Mouse (Mus musculus): ENCODE measurements around the gene Exosc9. TPM values are rescaled to one million over a fixed set of nuclear protein-coding genes. Genes with fewer than 3 reads are reported as not detected.
A peak's percentile ranks its signal among the peaks of the same experiment; 100 is the strongest.

The Exosc9 gene
- total RNA-seq, 1 experiment, result 39.7 TPM

DNA sequence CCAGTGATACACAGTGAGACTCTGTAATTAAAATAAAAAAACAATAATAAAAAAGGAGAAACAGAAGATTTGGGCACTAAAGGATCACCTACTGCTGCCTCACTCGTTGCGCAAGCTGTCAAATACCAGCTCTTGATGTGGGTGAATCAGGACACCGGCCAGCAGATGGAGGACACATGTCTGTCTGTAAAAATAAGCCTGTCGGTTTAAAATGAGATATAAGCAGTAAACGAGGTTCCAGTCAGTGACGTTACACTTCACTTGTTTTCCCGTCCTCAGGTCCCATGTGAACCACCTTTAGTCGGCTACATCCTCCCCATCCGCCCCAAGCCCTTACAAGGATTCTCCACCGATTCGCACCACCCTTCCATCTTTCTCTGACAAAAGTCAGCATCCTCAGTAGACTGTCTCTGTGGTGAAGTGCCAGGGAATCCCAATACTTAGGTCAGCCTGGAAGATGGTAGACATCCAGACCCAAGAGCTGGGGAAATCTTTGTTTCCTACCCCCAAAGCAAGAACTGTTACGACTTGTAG, 488 bp upstream of the Exosc9 start:
- H3K27ac ChIP-seq (ENCODE audit: insufficient read depth, low read depth, low read length, poor library complexity, severe bottlenecking), result no peak overlapping the region
- H3K9me3 ChIP-seq (ENCODE audit: control insufficient read depth, insufficient read depth, low read depth, low read length), result no peaks in the 10 kb centered on the region
- in situ Hi-C loops (cut with MboI; ENCODE audit: low sequenced_read_pairs in 2 of 2, unreplicated experiment in 2 of 2), result no loop called here
- H3K4me3 ChIP-seq (ENCODE audit: insufficient read depth in 1 of 2, low read depth in 1 of 2, low read length in 2 of 2, poor library complexity in 1 of 2, severe bottlenecking in 1 of 2), result peak overlapping the region; percentile 4 to 91; a peak in 3 of 4 replicates
- DNase-seq (ENCODE audit: low read depth, low spot score), result no peak
- H3K36me3 ChIP-seq (ENCODE audit: control insufficient read depth, insufficient read depth, low read length, poor library complexity, severe bottlenecking), result peaks cover 6% of the 10 kb centered on the region
- no peak overlapping the region for H3K9ac ChIP-seq (ENCODE audit: insufficient read depth, low read depth, low read length, poor library complexity, severe bottlenecking)
- H3K4me1 ChIP-seq (ENCODE audit: control insufficient read depth in 2 of 2, insufficient read depth in 2 of 2, low read length in 2 of 2, poor library complexity in 1 of 2), result peaks cover 0 to 3% of the 10 kb centered on the region in 2 experiments; a peak in 1 of 4 replicates
- no peak for TF ChIP-seq ZC3H11A (IDR thresholded peaks at IDR 0.05; ENCODE audit: borderline replicate concordance, low read depth, low read length)
- TF ChIP-seq HCFC1 (IDR thresholded peaks at IDR 0.05; ENCODE audit: borderline replicate concordance, insufficient read depth, low read length), result no peak
- TF ChIP-seq ZNF384 (IDR thresholded peaks at IDR 0.05; ENCODE audit: low read depth, low read length), result no peak

DNA sequence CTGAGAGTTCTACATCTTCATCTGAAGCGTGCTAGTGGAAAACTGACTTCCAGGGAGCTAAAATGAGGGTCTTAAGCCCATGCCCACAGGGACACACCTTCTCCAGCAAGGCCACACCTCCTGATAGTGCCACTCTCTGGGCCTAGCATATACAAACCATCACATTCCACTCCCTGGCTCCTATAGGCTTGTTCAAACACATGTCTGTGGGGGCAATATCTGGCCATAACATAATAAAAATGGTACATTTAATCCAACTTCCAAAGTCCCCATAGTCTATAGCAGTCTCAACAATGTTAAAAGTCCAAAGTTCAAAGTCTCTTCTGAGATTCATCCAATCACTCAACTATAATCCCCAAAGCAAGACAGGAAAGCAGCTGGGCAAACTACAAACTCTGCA, 5.2 kb downstream of the Exosc9 start:
- TF ChIP-seq MAFK (IDR thresholded peaks at IDR 0.05; ENCODE audit: insufficient read depth, low read depth, low read length) (no peak), ZC3H11A (IDR thresholded peaks at IDR 0.05; ENCODE audit: borderline replicate concordance, low read depth, low read length) (no peak), ZNF384 (IDR thresholded peaks at IDR 0.05; ENCODE audit: low read depth, low read length) (no peak), CHD2 (IDR thresholded peaks at IDR 0.05; ENCODE audit: low read depth, low read length) (no peak), HCFC1 (IDR thresholded peaks at IDR 0.05; ENCODE audit: borderline replicate concordance, insufficient read depth, low read length) (no peak)

DNA sequence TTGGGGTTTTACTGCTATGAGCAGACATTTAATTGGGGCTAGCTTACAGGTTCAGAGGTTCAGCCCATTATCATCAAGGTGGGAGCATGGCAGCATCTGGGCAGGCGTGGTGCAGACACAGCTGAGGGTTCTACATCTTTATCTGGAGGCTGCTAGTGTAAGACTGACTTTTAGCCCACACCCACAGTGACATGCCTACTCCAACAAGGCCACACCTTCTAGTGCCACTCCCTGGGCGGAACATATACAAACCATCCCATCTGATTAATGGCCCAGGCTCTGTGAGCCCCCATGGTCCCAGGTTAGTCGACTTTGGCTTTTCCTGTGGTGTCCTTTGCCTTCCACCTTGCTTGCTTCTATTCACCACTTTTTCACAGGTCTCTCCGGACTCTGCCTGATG, 7.2 kb downstream of the Exosc9 start:
- no peak for TF ChIP-seq HCFC1 (IDR thresholded peaks at IDR 0.05; ENCODE audit: borderline replicate concordance, insufficient read depth, low read length)
- no peak for TF ChIP-seq ZNF384 (IDR thresholded peaks at IDR 0.05; ENCODE audit: low read depth, low read length)
- no peak for TF ChIP-seq CHD2 (IDR thresholded peaks at IDR 0.05; ENCODE audit: low read depth, low read length)
- no peak for TF ChIP-seq ZC3H11A (IDR thresholded peaks at IDR 0.05; ENCODE audit: borderline replicate concordance, low read depth, low read length)
- TF ChIP-seq MAFK (IDR thresholded peaks at IDR 0.05; ENCODE audit: insufficient read depth, low read depth, low read length), result no peak
- H3K27ac ChIP-seq (ENCODE audit: insufficient read depth, low read depth, low read length, poor library complexity, severe bottlenecking), result no peak overlapping the region
- H3K36me3 ChIP-seq (ENCODE audit: control insufficient read depth, insufficient read depth, low read length, poor library complexity, severe bottlenecking), result peaks cover 22% of the 10 kb centered on the region
- H3K4me3 ChIP-seq (ENCODE audit: insufficient read depth in 1 of 2, low read depth in 1 of 2, low read length in 2 of 2, poor library complexity in 1 of 2, severe bottlenecking in 1 of 2), result no peak overlapping the region
- no peak overlapping the region for H3K9ac ChIP-seq (ENCODE audit: insufficient read depth, low read depth, low read length, poor library complexity, severe bottlenecking)
- no peak for DNase-seq (ENCODE audit: low read depth, low spot score)
- no peaks in the 10 kb centered on the region for H3K4me1 ChIP-seq (ENCODE audit: control insufficient read depth in 2 of 2, insufficient read depth in 2 of 2, low read length in 2 of 2, poor library complexity in 1 of 2)
- in situ Hi-C loops (cut with MboI; ENCODE audit: low sequenced_read_pairs in 2 of 2, unreplicated experiment in 2 of 2), result no loop called here
- no peaks in the 10 kb centered on the region for H3K9me3 ChIP-seq (ENCODE audit: control insufficient read depth, insufficient read depth, low read depth, low read length)

More for the DNA sequence above, 5.2 kb downstream of the Exosc9 start:
- H3K4me1 ChIP-seq (ENCODE audit: control insufficient read depth in 2 of 2, insufficient read depth in 2 of 2, low read length in 2 of 2, poor library complexity in 1 of 2), result no peaks in the 10 kb centered on the region
- no peak overlapping the region for H3K4me3 ChIP-seq (ENCODE audit: insufficient read depth in 1 of 2, low read depth in 1 of 2, low read length in 2 of 2, poor library complexity in 1 of 2, severe bottlenecking in 1 of 2)
- no peak for DNase-seq (ENCODE audit: low read depth, low spot score)
- in situ Hi-C loops (cut with MboI; ENCODE audit: low sequenced_read_pairs in 2 of 2, unreplicated experiment in 2 of 2), result no loop called here
- H3K36me3 ChIP-seq (ENCODE audit: control insufficient read depth, insufficient read depth, low read length, poor library complexity, severe bottlenecking), result peaks cover 16% of the 10 kb centered on the region
- no peak overlapping the region for H3K9ac ChIP-seq (ENCODE audit: insufficient read depth, low read depth, low read length, poor library complexity, severe bottlenecking)
- H3K9me3 ChIP-seq (ENCODE audit: control insufficient read depth, insufficient read depth, low read depth, low read length), result no peaks in the 10 kb centered on the region
- H3K27ac ChIP-seq (ENCODE audit: insufficient read depth, low read depth, low read length, poor library complexity, severe bottlenecking), result no peak overlapping the region

DNA sequence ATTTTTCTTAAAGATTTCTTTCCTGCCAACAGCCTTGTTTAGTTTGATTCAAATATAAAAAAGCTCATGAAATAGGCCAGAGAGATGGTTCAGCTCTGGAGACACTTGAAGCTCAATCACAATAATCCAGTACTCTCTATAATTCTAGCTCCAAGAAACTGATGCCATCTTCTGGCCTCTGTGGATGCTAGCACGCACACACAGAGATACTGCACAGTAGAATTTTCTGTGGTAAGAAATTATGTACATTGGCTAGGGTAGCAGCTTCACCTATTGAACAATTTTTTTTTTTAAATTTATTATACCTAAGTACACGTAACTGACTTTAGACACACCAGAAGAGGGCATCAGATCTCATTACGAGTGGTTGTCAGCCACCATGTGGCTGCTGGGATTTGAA, 11.3 kb downstream of the Exosc9 start:
- in situ Hi-C loops (cut with MboI; ENCODE audit: low sequenced_read_pairs in 2 of 2, unreplicated experiment in 2 of 2), result no loop called here
- Histone ChIP-seq H3K36me3 (ENCODE audit: control insufficient read depth, insufficient read depth, low read length, poor library complexity, severe bottlenecking) (peaks cover 25% of the 10 kb centered on the region), H3K9me3 (ENCODE audit: control insufficient read depth, insufficient read depth, low read depth, low read length) (no peaks in the 10 kb centered on the region), H3K4me3 (ENCODE audit: insufficient read depth in 1 of 2, low read depth in 1 of 2, low read length in 2 of 2, poor library complexity in 1 of 2, severe bottlenecking in 1 of 2) (no peak overlapping the region), H3K9ac (ENCODE audit: insufficient read depth, low read depth, low read length, poor library complexity, severe bottlenecking) (no peak overlapping the region), H3K27ac (ENCODE audit: insufficient read depth, low read depth, low read length, poor library complexity, severe bottlenecking) (no peak overlapping the region), H3K4me1 (ENCODE audit: control insufficient read depth in 2 of 2, insufficient read depth in 2 of 2, low read length in 2 of 2, poor library complexity in 1 of 2) (no peaks in the 10 kb centered on the region)
- no peak for TF ChIP-seq MAFK (IDR thresholded peaks at IDR 0.05; ENCODE audit: insufficient read depth, low read depth, low read length)
- TF ChIP-seq CHD2 (IDR thresholded peaks at IDR 0.05; ENCODE audit: low read depth, low read length), result no peak
- DNase-seq (ENCODE audit: low read depth, low spot score), result no peak

DNA sequence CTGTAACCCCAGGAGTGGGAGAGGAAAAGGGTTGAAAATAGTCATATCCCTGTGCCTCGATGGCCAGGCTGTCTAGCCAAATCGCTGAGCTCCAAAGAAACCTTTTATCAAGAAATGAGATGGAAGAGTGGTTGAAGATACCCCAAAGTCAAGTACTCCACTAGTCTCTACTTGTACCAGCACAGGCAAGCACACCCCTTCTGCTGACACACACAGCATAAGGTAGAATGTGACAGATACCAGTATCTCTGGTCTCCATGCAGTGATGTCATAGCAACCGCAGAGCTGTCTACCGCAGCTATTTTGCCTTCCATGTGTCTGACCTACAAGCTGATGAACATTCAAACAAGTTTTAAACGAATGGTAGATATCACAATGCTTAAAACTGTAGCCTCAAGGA, 17.4 kb downstream of the Exosc9 start:
- Histone ChIP-seq H3K36me3 (ENCODE audit: control insufficient read depth, insufficient read depth, low read length, poor library complexity, severe bottlenecking) (peaks cover 20% of the 10 kb centered on the region), H3K9ac (ENCODE audit: insufficient read depth, low read depth, low read length, poor library complexity, severe bottlenecking) (no peak overlapping the region), H3K27ac (ENCODE audit: insufficient read depth, low read depth, low read length, poor library complexity, severe bottlenecking) (no peak overlapping the region), H3K9me3 (ENCODE audit: control insufficient read depth, insufficient read depth, low read depth, low read length) (no peaks in the 10 kb centered on the region), H3K4me1 (ENCODE audit: control insufficient read depth in 2 of 2, insufficient read depth in 2 of 2, low read length in 2 of 2, poor library complexity in 1 of 2) (no peaks in the 10 kb centered on the region), H3K4me3 (ENCODE audit: insufficient read depth in 1 of 2, low read depth in 1 of 2, low read length in 2 of 2, poor library complexity in 1 of 2, severe bottlenecking in 1 of 2) (peak overlapping the region; percentile 1 to 91; a peak in 1 of 4 replicates)
- TF ChIP-seq HCFC1 (IDR thresholded peaks at IDR 0.05; ENCODE audit: borderline replicate concordance, insufficient read depth, low read length) (no peak), MAFK (IDR thresholded peaks at IDR 0.05; ENCODE audit: insufficient read depth, low read depth, low read length) (no peak)
- no peak for DNase-seq (ENCODE audit: low read depth, low spot score)
- in situ Hi-C loops (cut with MboI; ENCODE audit: low sequenced_read_pairs in 2 of 2, unreplicated experiment in 2 of 2), result no loop called here

All from ES-E14 (cell line).